Mouse (Mus musculus) spleen, adult 2 months (tissue): ENCODE results near the gene Ip6k3.

ENCODE experiments used
- CTCF ChIP-seq: fragments of 200-500 bp; IDR thresholded peaks from 2 replicates; pipeline ENCODE4 v1.5.1; 2011; ENCODE audit warnings: mild to moderate bottlenecking, inconsistent platforms; ENCODE audit not compliant: insufficient read depth, insufficient read length, insufficient replicate concordance; ENCODE audit errors: extremely low read depth
- POLR2A ChIP-seq: fragments of 200-500 bp; IDR thresholded peaks from 2 replicates; pipeline ENCODE4 v1.6.1; 2011; ENCODE audit warnings: low read depth, low read length, inconsistent platforms

GRCm38 (mm10) chr17:27202919-27203357 lies 35.3 kb upstream of the Ip6k3 start:
- TF ChIP-seq POLR2A, result no peak
- TF ChIP-seq CTCF, result no peak
